Mouse (Mus musculus): ENCODE measurements around the gene Izumo4. TPM values are rescaled to one million over a fixed set of nuclear protein-coding genes. Genes with fewer than 3 reads are reported as not detected.

The Izumo4 gene
- polyA plus RNA-seq (2014; fragmentation: Illumina TruSeq; extraction: RNeasy Lipid Tissue Mini Kit (QIAGEN cat#74804)), result 0.46 TPM

GRCm38 (mm10) chr10:80701721-80702535 lies at the start of gene Izumo4, which contains the start of gene Mob3a:
Gene Izumo4, plus strand, starts transcription at chr10:80702184.
Gene Mob3a, minus strand, starts transcription at chr10:80701977.

DNA sequence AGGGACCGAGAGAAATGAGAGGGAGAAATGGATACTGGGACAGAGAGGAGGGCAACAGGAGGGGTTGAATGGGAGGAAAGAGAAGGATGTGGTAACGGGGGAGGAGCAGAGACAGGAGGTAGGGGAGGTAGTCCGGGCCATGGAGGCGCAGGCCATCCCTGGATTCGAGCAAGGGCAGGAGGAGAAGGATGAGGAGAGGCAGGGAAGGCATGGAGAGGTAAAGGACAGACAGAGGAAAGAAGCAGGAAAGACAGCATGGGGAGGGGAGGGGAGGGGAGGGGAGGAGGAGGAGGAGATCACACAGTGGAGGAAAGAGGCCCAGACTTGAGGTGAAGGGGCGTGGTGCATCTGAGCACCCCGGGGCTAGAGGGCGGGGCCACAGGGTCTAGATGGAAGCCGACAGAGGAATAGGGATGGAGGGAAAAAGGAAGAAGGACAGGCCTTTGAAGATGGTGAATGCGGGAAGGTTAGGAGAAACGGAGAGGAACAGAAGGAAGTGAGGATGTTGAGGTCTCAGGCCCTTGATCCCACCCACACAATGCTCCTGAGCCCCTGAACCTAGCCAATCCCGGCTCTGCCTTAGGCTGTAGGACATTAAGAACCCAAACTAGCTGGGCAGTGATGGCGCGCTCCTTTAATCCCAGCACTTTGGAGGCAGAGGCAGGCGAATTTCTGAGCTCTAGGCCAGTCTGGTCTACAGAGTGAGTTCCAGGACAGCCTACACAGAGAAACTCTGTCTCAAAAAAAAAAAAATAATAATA lies 44.9 kb upstream of the Izumo4 start, which contains the start of gene Btbd2:
Gene Btbd2, minus strand, starts transcription at position 209 of the 761 bp plus-strand sequence.

GRCm38 (mm10) chr10:80677942-80678436 lies 24.0 kb upstream of the Izumo4 start, which contains the start of gene Mknk2:
Gene Mknk2, minus strand, starts transcription at chr10:80678112.

DNA sequence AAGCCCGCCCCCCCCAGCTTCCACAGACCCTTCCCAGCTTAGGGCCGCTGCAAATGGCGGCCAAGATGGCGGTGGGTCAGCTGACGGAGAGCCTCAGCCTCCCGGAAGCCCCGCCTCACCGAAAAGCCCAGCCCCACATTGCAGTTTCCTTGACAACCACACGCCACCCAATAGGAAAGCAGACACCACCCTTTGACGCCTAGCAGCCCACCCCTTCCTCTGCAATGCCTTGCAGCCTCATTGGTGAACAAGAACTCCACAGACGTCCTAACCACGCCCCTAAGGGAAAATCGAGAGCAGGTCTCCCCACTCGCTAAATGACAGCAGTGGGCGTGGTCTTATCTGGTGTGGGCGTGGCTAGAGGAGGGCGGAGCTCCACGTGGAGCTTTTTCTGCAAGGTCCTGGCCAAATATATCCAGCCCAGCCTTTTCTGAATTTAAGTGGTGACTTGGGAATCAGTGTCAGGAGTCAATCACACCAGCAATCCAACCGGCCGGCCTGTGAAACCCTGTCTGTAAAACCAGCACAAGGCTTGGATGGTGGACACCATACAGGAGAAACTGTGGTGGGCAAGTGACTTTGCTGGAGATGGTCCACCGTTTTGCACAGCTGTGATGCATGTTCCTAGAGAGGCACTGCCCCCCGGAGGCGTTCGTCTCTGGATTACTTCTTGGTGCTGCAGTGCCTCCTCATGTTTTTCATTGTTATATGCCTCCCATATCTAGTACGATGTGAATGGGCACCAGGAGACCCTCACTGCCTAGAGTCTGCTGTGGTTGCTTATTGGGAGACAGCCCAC lies 40.4 kb downstream of the Izumo4 start, which contains the start of gene Ap3d1:
Gene Ap3d1, minus strand, starts transcription at position 85 of the 799 bp plus-strand sequence.

DNA sequence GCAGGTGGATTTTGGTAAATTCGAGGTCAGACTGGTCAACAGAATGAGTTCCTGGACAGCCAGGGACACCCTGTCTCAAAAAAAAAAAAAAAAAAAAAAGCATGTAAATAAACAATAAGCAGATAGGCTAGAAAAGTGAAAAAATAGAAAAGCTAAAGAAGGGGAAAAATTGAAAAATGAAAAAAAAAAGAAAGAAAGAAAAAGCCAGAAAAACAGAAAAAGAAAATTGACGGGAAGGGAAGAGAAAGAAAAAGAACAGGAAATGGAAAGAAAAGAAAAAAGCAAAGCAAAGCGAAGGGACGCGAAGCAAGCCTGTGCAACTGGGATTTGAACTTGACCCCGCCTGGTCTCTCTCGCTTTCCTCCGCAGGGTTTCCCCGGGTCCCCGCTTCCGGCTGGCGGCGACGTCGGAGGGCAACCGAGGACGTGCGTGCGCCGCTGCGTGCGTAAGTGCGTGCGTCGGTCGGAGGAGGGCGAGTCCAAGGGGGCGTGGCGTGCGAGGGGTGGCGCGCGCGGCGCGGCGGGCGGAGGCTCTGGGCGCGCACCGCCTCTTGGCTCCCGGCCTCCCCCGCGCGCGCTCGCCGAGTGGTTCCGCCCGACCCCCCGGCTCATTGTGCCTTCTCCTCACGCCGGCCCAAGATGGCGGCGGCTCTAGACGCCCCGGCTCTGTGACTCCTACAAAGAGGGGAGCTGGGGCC lies 52.8 kb downstream of the Izumo4 start, which contains the start of gene Dot1l:
Gene Dot1l, plus strand, starts transcription at position 613 of the 697 bp plus-strand sequence.

Other genes starting within 250 kb of the Izumo4 start
- not detected for gene Onecut3, start 207.3 kb upstream of the Izumo4 start, polyA plus RNA-seq (2014; fragmentation: Illumina TruSeq; extraction: RNeasy Lipid Tissue Mini Kit (QIAGEN cat#74804))
- gene Atp8b3, start 163.1 kb upstream of the Izumo4 start, polyA plus RNA-seq (2014; fragmentation: Illumina TruSeq; extraction: RNeasy Lipid Tissue Mini Kit (QIAGEN cat#74804)), result not detected
- 0.77 TPM for gene Rexo1, start 140.6 kb upstream of the Izumo4 start, polyA plus RNA-seq (2014; fragmentation: Illumina TruSeq; extraction: RNeasy Lipid Tissue Mini Kit (QIAGEN cat#74804))
- 3.8 TPM for gene Klf16, start 124.9 kb upstream of the Izumo4 start, polyA plus RNA-seq (2014; fragmentation: Illumina TruSeq; extraction: RNeasy Lipid Tissue Mini Kit (QIAGEN cat#74804))
- gene Abhd17a, start 111.8 kb upstream of the Izumo4 start, polyA plus RNA-seq (2014; fragmentation: Illumina TruSeq; extraction: RNeasy Lipid Tissue Mini Kit (QIAGEN cat#74804)), result not detected
- gene Scamp4, start 99.3 kb upstream of the Izumo4 start, polyA plus RNA-seq (2014; fragmentation: Illumina TruSeq; extraction: RNeasy Lipid Tissue Mini Kit (QIAGEN cat#74804)), result not detected
- not detected for gene Adat3, start 99.3 kb upstream of the Izumo4 start, polyA plus RNA-seq (2014; fragmentation: Illumina TruSeq; extraction: RNeasy Lipid Tissue Mini Kit (QIAGEN cat#74804))
- gene Gm49322, start 96.2 kb upstream of the Izumo4 start, polyA plus RNA-seq (2014; fragmentation: Illumina TruSeq; extraction: RNeasy Lipid Tissue Mini Kit (QIAGEN cat#74804)), result not detected
- 0.77 TPM for gene Csnk1g2, start 79.3 kb upstream of the Izumo4 start, polyA plus RNA-seq (2014; fragmentation: Illumina TruSeq; extraction: RNeasy Lipid Tissue Mini Kit (QIAGEN cat#74804))
- gene Btbd2, start 45.1 kb upstream of the Izumo4 start, polyA plus RNA-seq (2014; fragmentation: Illumina TruSeq; extraction: RNeasy Lipid Tissue Mini Kit (QIAGEN cat#74804)), result 0.51 TPM
- gene Mknk2, start 24.1 kb upstream of the Izumo4 start, polyA plus RNA-seq (2014; fragmentation: Illumina TruSeq; extraction: RNeasy Lipid Tissue Mini Kit (QIAGEN cat#74804)), result 1.5 TPM
- gene Mob3a, start 207 bp upstream of the Izumo4 start, polyA plus RNA-seq (2014; fragmentation: Illumina TruSeq; extraction: RNeasy Lipid Tissue Mini Kit (QIAGEN cat#74804)), result 3.1 TPM
- 8.9 TPM for gene Ap3d1, start 40.1 kb downstream of the Izumo4 start, polyA plus RNA-seq (2014; fragmentation: Illumina TruSeq; extraction: RNeasy Lipid Tissue Mini Kit (QIAGEN cat#74804))
- 3.4 TPM for gene Dot1l, start 53.0 kb downstream of the Izumo4 start, polyA plus RNA-seq (2014; fragmentation: Illumina TruSeq; extraction: RNeasy Lipid Tissue Mini Kit (QIAGEN cat#74804))
- 6.4 TPM for gene Sf3a2, start 96.0 kb downstream of the Izumo4 start, polyA plus RNA-seq (2014; fragmentation: Illumina TruSeq; extraction: RNeasy Lipid Tissue Mini Kit (QIAGEN cat#74804))
- gene Plekhj1, start 96.4 kb downstream of the Izumo4 start, polyA plus RNA-seq (2014; fragmentation: Illumina TruSeq; extraction: RNeasy Lipid Tissue Mini Kit (QIAGEN cat#74804)), result 2.9 TPM
- gene Amh, start 103.1 kb downstream of the Izumo4 start, polyA plus RNA-seq (2014; fragmentation: Illumina TruSeq; extraction: RNeasy Lipid Tissue Mini Kit (QIAGEN cat#74804)), result not detected
- gene Jsrp1, start 111.3 kb downstream of the Izumo4 start, polyA plus RNA-seq (2014; fragmentation: Illumina TruSeq; extraction: RNeasy Lipid Tissue Mini Kit (QIAGEN cat#74804)), result not detected
- 134 TPM for gene Oaz1, start 124.5 kb downstream of the Izumo4 start, polyA plus RNA-seq (2014; fragmentation: Illumina TruSeq; extraction: RNeasy Lipid Tissue Mini Kit (QIAGEN cat#74804))
- not detected for gene Lingo3, start 141.9 kb downstream of the Izumo4 start, polyA plus RNA-seq (2014; fragmentation: Illumina TruSeq; extraction: RNeasy Lipid Tissue Mini Kit (QIAGEN cat#74804))
- 3.4 TPM for gene Lsm7, start 153.0 kb downstream of the Izumo4 start, polyA plus RNA-seq (2014; fragmentation: Illumina TruSeq; extraction: RNeasy Lipid Tissue Mini Kit (QIAGEN cat#74804))
- gene Sppl2b, start 153.1 kb downstream of the Izumo4 start, polyA plus RNA-seq (2014; fragmentation: Illumina TruSeq; extraction: RNeasy Lipid Tissue Mini Kit (QIAGEN cat#74804)), result not detected
- gene Tmprss9, start 169.7 kb downstream of the Izumo4 start, polyA plus RNA-seq (2014; fragmentation: Illumina TruSeq; extraction: RNeasy Lipid Tissue Mini Kit (QIAGEN cat#74804)), result not detected
- not detected for gene Timm13, start 198.8 kb downstream of the Izumo4 start, polyA plus RNA-seq (2014; fragmentation: Illumina TruSeq; extraction: RNeasy Lipid Tissue Mini Kit (QIAGEN cat#74804))
- gene Lmnb2, start 216.1 kb downstream of the Izumo4 start, polyA plus RNA-seq (2014; fragmentation: Illumina TruSeq; extraction: RNeasy Lipid Tissue Mini Kit (QIAGEN cat#74804)), result 0.51 TPM
- gene Gadd45b, start 227.9 kb downstream of the Izumo4 start, polyA plus RNA-seq (2014; fragmentation: Illumina TruSeq; extraction: RNeasy Lipid Tissue Mini Kit (QIAGEN cat#74804)), result 8.4 TPM